Mouse (Mus musculus) small intestine, adult 2 months (tissue): ENCODE measurements around the gene Gm21293.
"Not testable (repeated sequence)": the region's sequence is repeated elsewhere in the genome, so short reads cannot be mapped to it uniquely, and the experiment has no call there.

Source experiments
- CTCF ChIP-seq: fragments of 200-500 bp; IDR thresholded peaks from 2 replicates; pipeline ENCODE4 v1.5.1; 2012; ENCODE audit warnings: low read depth, mild to moderate bottlenecking, control low read depth, inconsistent platforms, low read length, moderate library complexity, mixed read lengths; ENCODE audit not compliant: insufficient replicate concordance, insufficient read length; ENCODE audit errors: extremely low read depth
- POLR2A ChIP-seq: fragments of 200-500 bp; IDR thresholded peaks from 2 replicates; pipeline ENCODE4 v1.6.1; 2012; ENCODE audit warnings: low read depth, mild to moderate bottlenecking, control low read depth, inconsistent platforms, low read length, moderate library complexity

GRCm38 (mm10) chr10:104176724-104177123 is 33.9 kb downstream of the Gm21293 start, which contains the start of gene Gm21312:
- not testable (repeated sequence) for TF ChIP-seq CTCF, POLR2A
